Mouse (Mus musculus) kidney, embryonic 14.5 days (tissue): Measurements from ENCODE around the gene Wdr90. TPM values are rescaled to one million over a fixed set of nuclear protein-coding genes. Genes with fewer than 3 reads are reported as not detected.
A peak's percentile ranks its signal among the peaks of the same experiment; 100 is the strongest.

ENCODE experiments used
- ATAC-seq: fragments of 200-750 bp; cut with Nextera tagmentation; 2 replicates; pipeline ENCODE4 v1.8.0; 2017; ENCODE audit warnings: moderate number of reproducible peaks, mild to moderate bottlenecking, moderate TSS enrichment, moderate library complexity; ENCODE audit not compliant: low FRiP score, low TSS enrichment
- H3K27ac ChIP-seq: fragments of 300-500 bp; sonication (generic); 2 replicates; pipeline ENCODE4 v1.5.1; 2014; ENCODE audit warnings: low read depth, mild to moderate bottlenecking, low read length, moderate library complexity, mixed read lengths
- H3K27me3 ChIP-seq: fragments of 300-500 bp; sonication (generic); 2 replicates; pipeline ENCODE4 v1.6.1; 2014; ENCODE audit warnings: mild to moderate bottlenecking, low read length; ENCODE audit not compliant: control insufficient read depth, insufficient read depth
- H3K36me3 ChIP-seq: fragments of 300-500 bp; sonication (generic); 2 replicates; pipeline ENCODE4 v1.6.1; 2014; ENCODE audit warnings: low read length, mixed read lengths; ENCODE audit not compliant: control insufficient read depth, insufficient read depth
- H3K4me1 ChIP-seq: fragments of 300-500 bp; sonication (generic); 2 replicates; pipeline ENCODE4 v1.6.1; 2014; ENCODE audit warnings: low read length, mixed read lengths; ENCODE audit not compliant: control insufficient read depth, insufficient read depth
- H3K4me2 ChIP-seq: fragments of 300-500 bp; sonication (generic); replicated peaks from 2 replicates; pipeline ENCODE4 v1.6.1; 2014; ENCODE audit warnings: low read depth, mild to moderate bottlenecking, low read length
- H3K4me3 ChIP-seq: fragments of 300-500 bp; sonication (generic); 2 replicates; pipeline ENCODE4 v1.5.1; 2014; ENCODE audit warnings: mild to moderate bottlenecking, low read length
- H3K9ac ChIP-seq: fragments of 300-500 bp; sonication (generic); 2 replicates; pipeline ENCODE4 v1.6.1; 2014; ENCODE audit warnings: low read depth, mild to moderate bottlenecking, low read length, moderate library complexity
- H3K9me3 ChIP-seq: fragments of 300-500 bp; sonication (generic); 2 replicates; pipeline ENCODE4 v1.6.1; 2016; ENCODE audit warnings: low read length; ENCODE audit not compliant: control insufficient read depth
- WGBS: fragments of 180-500 bp; shearing (Covaris S2); extraction: QIAGEN DNeasy Blood & Tissue Kit; methylation state at CpG from one replicate; pipeline ENCODE4 v1.1.7; 2014; 5-methylcytosine and 5-hydroxymethylcytosine counted together
- polyA plus RNA-seq: library from polyadenylated mRNA; unstranded; fragments of >200 nt; fragmentation: Nextera tagmentation; extraction: Ambion mirVana; gene quantifications from 2 replicates; pipeline ENCODE4 v1.2.1, GENCODE M21; 2014

The Wdr90 gene
- polyA plus RNA-seq, 1 experiment from 2014 or later: 27.5 TPM

GRCm38 (mm10) chr17:25887467-25887866, 26.2 kb upstream of the Wdr90 start:
- no peak overlapping the region for H3K9ac ChIP-seq
- no peaks in the 10 kb centered on the region for H3K9me3 ChIP-seq
- no peaks in the 10 kb centered on the region for H3K27me3 ChIP-seq
- peaks cover 46% of the 10 kb centered on the region; the same call in 1 of the 2 replicates for H3K36me3 ChIP-seq
- no peak overlapping the region for H3K4me2 ChIP-seq
- H3K27ac ChIP-seq: no peak overlapping the region
- no peaks in the 10 kb centered on the region for H3K4me1 ChIP-seq
- H3K4me3 ChIP-seq: no peak overlapping the region
- 91% methylated on average over 10 of the region's 10 CpGs for WGBS
- ATAC-seq: no peak

- H3K36me3 ChIP-seq: peaks cover 53% of the 10 kb centered on the region; the same call in 1 of the 2 replicates
- no peak overlapping the region for H3K4me2 ChIP-seq
- H3K27ac ChIP-seq: no peak overlapping the region
- no peak overlapping the region for H3K4me3 ChIP-seq
- no peak for ATAC-seq
- H3K27me3 ChIP-seq: no peaks in the 10 kb centered on the region
- H3K9ac ChIP-seq: no peak overlapping the region
- no peaks in the 10 kb centered on the region for H3K9me3 ChIP-seq
- H3K4me1 ChIP-seq: no peaks in the 10 kb centered on the region
Observed at GRCm38 (mm10) chr17:25886806-25887205, 25.5 kb upstream of the Wdr90 start.

GRCm38 (mm10) chr17:25885636-25886035, 24.3 kb upstream of the Wdr90 start:
- Histone ChIP-seq H3K9me3 (no peaks in the 10 kb centered on the region), H3K27me3 (no peaks in the 10 kb centered on the region), H3K9ac (no peak overlapping the region), H3K27ac (no peak overlapping the region), H3K36me3 (peaks cover 54% of the 10 kb centered on the region; the same call in 1 of the 2 replicates), H3K4me3 (no peak overlapping the region), H3K4me1 (peaks cover 9% of the 10 kb centered on the region; the same call in 1 of the 2 replicates), H3K4me2 (no peak overlapping the region)
- 65% methylated on average over 4 of the region's 4 CpGs for WGBS
- ATAC-seq: no peak; the same call in 1 of the 2 replicates

GRCm38 (mm10) chr17:25883824-25884223, 22.5 kb upstream of the Wdr90 start:
- peaks cover 17% of the 10 kb centered on the region for H3K4me1 ChIP-seq
- H3K9me3 ChIP-seq: no peaks in the 10 kb centered on the region
- H3K4me2 ChIP-seq: no peak overlapping the region
- H3K27ac ChIP-seq: no peak overlapping the region
- no peaks in the 10 kb centered on the region for H3K27me3 ChIP-seq
- peaks cover 49% of the 10 kb centered on the region; the same call in 1 of the 2 replicates for H3K36me3 ChIP-seq
- no peak overlapping the region for H3K4me3 ChIP-seq
- ATAC-seq: no peak
- WGBS: 94% methylated on average over 3 of the region's 3 CpGs
- no peak overlapping the region for H3K9ac ChIP-seq

- Histone ChIP-seq H3K4me2 (no peak overlapping the region), H3K36me3 (peaks cover 51% of the 10 kb centered on the region), H3K27me3 (no peaks in the 10 kb centered on the region), H3K27ac (no peak overlapping the region), H3K4me3 (no peak overlapping the region), H3K9me3 (no peaks in the 10 kb centered on the region), H3K4me1 (peaks cover 17% of the 10 kb centered on the region), H3K9ac (no peak overlapping the region)
- 88% methylated on average over 8 of the region's 8 CpGs for WGBS
- ATAC-seq: no peak
Observed at GRCm38 (mm10) chr17:25883268-25883667, 22.0 kb upstream of the Wdr90 start.

GRCm38 (mm10) chr17:25882306-25882705, 21.0 kb upstream of the Wdr90 start:
- Histone ChIP-seq H3K27ac (0 out of 2 replicates have a peak overlapping the region, but pooled peaks have one; percentile 26), H3K4me2 (no peak overlapping the region), H3K9me3 (no peaks in the 10 kb centered on the region), H3K36me3 (peaks cover 51% of the 10 kb centered on the region), H3K27me3 (no peaks in the 10 kb centered on the region), H3K4me3 (no peak overlapping the region), H3K4me1 (peaks cover 17% of the 10 kb centered on the region), H3K9ac (no peak overlapping the region)
- WGBS: 23% methylated on average over 5 of the region's 5 CpGs
- ATAC-seq: no peak

- Histone ChIP-seq H3K4me2 (no peak overlapping the region), H3K27ac (0 out of 2 replicates have a peak overlapping the region, but pooled peaks have one; percentile 24), H3K27me3 (no peaks in the 10 kb centered on the region), H3K4me1 (peaks cover 19% of the 10 kb centered on the region), H3K9ac (peak overlapping the region; percentile 8; the same call in 1 of the 2 replicates), H3K4me3 (no peak overlapping the region), H3K36me3 (peaks cover 51% of the 10 kb centered on the region), H3K9me3 (no peaks in the 10 kb centered on the region)
- 33% methylated on average over 4 of the region's 4 CpGs for WGBS
- ATAC-seq: no peak
Observed at GRCm38 (mm10) chr17:25881691-25882090, 20.4 kb upstream of the Wdr90 start.

GRCm38 (mm10) chr17:25880913-25881641, 19.8 kb upstream of the Wdr90 start:
- WGBS: 9% methylated on average over 5 of the region's 5 CpGs
- Histone ChIP-seq H3K36me3 (peaks cover 51% of the 10 kb centered on the region), H3K27me3 (no peaks in the 10 kb centered on the region), H3K9ac (peak overlapping the region; percentile 8; the same call in 1 of the 2 replicates), H3K9me3 (no peaks in the 10 kb centered on the region), H3K4me1 (peaks cover 25% of the 10 kb centered on the region), H3K4me3 (no peak overlapping the region), H3K4me2 (no peak overlapping the region), H3K27ac (0 out of 2 replicates have a peak overlapping the region, but pooled peaks have one; percentile 24)
- no peak for ATAC-seq

- Histone ChIP-seq H3K36me3 (peaks cover 50% of the 10 kb centered on the region), H3K27me3 (no peaks in the 10 kb centered on the region), H3K9me3 (no peaks in the 10 kb centered on the region), H3K27ac (0 out of 2 replicates have a peak within 1 kb of the TSS, but pooled peaks have one; percentile 24), H3K9ac (peak within 1 kb of the TSS; percentile 23; the same call in 1 of the 2 replicates), H3K4me3 (no peak within 1 kb of the TSS), H3K4me1 (peaks cover 29% of the 10 kb centered on the region), H3K4me2 (no peak within 1 kb of the TSS)
- no peak for ATAC-seq
- 23% methylated on average over 5 of the region's 5 CpGs for WGBS
Observed at GRCm38 (mm10) chr17:25880196-25880910, 19.1 kb upstream of the Wdr90 start, which contains the start of gene Wfikkn1. Wfikkn1 (minus strand) TSS chr17:25880858.
